Mouse (Mus musculus): ENCODE measurements around the gene Rps8. TPM values are rescaled to one million over a fixed set of nuclear protein-coding genes. Genes with fewer than 3 reads are reported as not detected.
"Not testable (repeated sequence)": the region's sequence is repeated elsewhere in the genome, so short reads cannot be mapped to it uniquely, and the experiment has no call there.

Rps8 gene
- 588 and 618 TPM in 2 replicates for polyA plus RNA-seq (2016; fragmentation: Nextera tagmentation; extraction: Ambion mirVana)

- peaks cover 17% of the 10 kb centered on the region; the same call in 1 of the 2 replicates for H3K4me1 ChIP-seq
- peak within 1 kb of the TSS; percentile 95 for H3K27ac ChIP-seq
- H3K9me3 ChIP-seq (replicated peaks) = no peaks in the 10 kb centered on the region
- peak within 1 kb of the TSS; percentile 93 for H3K4me2 ChIP-seq (replicated peaks)
- WGBS = under 1% methylated on average over 41 of the region's 52 CpGs
- peaks cover 47% of the 10 kb centered on the region for H3K36me3 ChIP-seq
- no peaks in the 10 kb centered on the region for H3K27me3 ChIP-seq
- H3K9ac ChIP-seq = peak within 1 kb of the TSS; percentile 97
- H3K4me3 ChIP-seq = peak within 1 kb of the TSS; percentile 95
- ATAC-seq (ENCODE audit: low FRiP score) = peak; percentile 93
These were observed at the start of gene Rps8 for GRCm38 (mm10) chr4:117155792-117156355. Gene Rps8 (minus strand): TSS chr4:117156243.

GRCm38 (mm10) chr4:117202992-117203354, 46.9 kb upstream of the Rps8 start:
- H3K27me3 ChIP-seq = no peaks in the 10 kb centered on the region
- no peak overlapping the region for H3K4me3 ChIP-seq
- H3K4me1 ChIP-seq = no peaks in the 10 kb centered on the region
- no peaks in the 10 kb centered on the region for H3K9me3 ChIP-seq (replicated peaks)
- 0 out of 2 replicates have a peak overlapping the region, but pooled peaks have one; percentile 64 for H3K27ac ChIP-seq
- ATAC-seq (ENCODE audit: low FRiP score) = no peak
- peak overlapping the region; percentile 42; the same call in 1 of the 2 replicates for H3K4me2 ChIP-seq (replicated peaks)
- no peak overlapping the region for H3K9ac ChIP-seq
- no peaks in the 10 kb centered on the region for H3K36me3 ChIP-seq
- WGBS = 66% methylated on average over 4 of the region's 4 CpGs

GRCm38 (mm10) chr4:117202046-117202991, 46.3 kb upstream of the Rps8 start:
- no peaks in the 10 kb centered on the region for H3K27me3 ChIP-seq
- peak overlapping the region; percentile 42 for H3K4me2 ChIP-seq (replicated peaks)
- no peaks in the 10 kb centered on the region for H3K4me1 ChIP-seq
- H3K36me3 ChIP-seq = no peaks in the 10 kb centered on the region
- peak overlapping the region; percentile 28 for H3K4me3 ChIP-seq
- H3K9me3 ChIP-seq (replicated peaks) = no peaks in the 10 kb centered on the region
- peak overlapping the region; percentile 51 for H3K9ac ChIP-seq
- WGBS = under 1% methylated on average over 25 of the region's 25 CpGs
- peak overlapping the region; percentile 64; the same call in 1 of the 2 replicates for H3K27ac ChIP-seq
- ATAC-seq (ENCODE audit: low FRiP score) = peak; percentile 76

GRCm38 (mm10) chr4:117191804-117192203, 35.8 kb upstream of the Rps8 start:
- no peak overlapping the region for H3K4me2 ChIP-seq (replicated peaks)
- no peaks in the 10 kb centered on the region for H3K9me3 ChIP-seq (replicated peaks)
- no peak overlapping the region for H3K9ac ChIP-seq
- H3K4me3 ChIP-seq = no peak overlapping the region
- 0 out of 2 replicates have a peak, but pooled peaks cover 2% of the 10 kb centered on the region for H3K4me1 ChIP-seq
- WGBS = 94% methylated on average over 14 of the region's 14 CpGs
- H3K27ac ChIP-seq = no peak overlapping the region
- no peaks in the 10 kb centered on the region for H3K27me3 ChIP-seq
- H3K36me3 ChIP-seq = no peaks in the 10 kb centered on the region
- ATAC-seq (ENCODE audit: low FRiP score) = no peak

- peak overlapping the region; percentile 79; the same call in 1 of the 2 replicates for H3K27ac ChIP-seq
- H3K4me1 ChIP-seq = 0 out of 2 replicates have a peak, but pooled peaks cover 2% of the 10 kb centered on the region
- H3K27me3 ChIP-seq = no peaks in the 10 kb centered on the region
- no peak for ATAC-seq (ENCODE audit: low FRiP score)
- H3K4me2 ChIP-seq (replicated peaks) = no peak overlapping the region
- H3K4me3 ChIP-seq = no peak overlapping the region
- H3K36me3 ChIP-seq = no peaks in the 10 kb centered on the region
- no peak overlapping the region for H3K9ac ChIP-seq
- no peaks in the 10 kb centered on the region for H3K9me3 ChIP-seq (replicated peaks)
- WGBS = 75% methylated on average over 7 of the region's 7 CpGs
These were observed 34.6 kb upstream of the Rps8 start for GRCm38 (mm10) chr4:117190660-117191059.

- Histone ChIP-seq H3K4me3 (peak overlapping the region; percentile 23), H3K9ac (peak overlapping the region; percentile 55), H3K4me1 (0 out of 2 replicates have a peak, but pooled peaks cover 2% of the 10 kb centered on the region), H3K36me3 (no peaks in the 10 kb centered on the region), H3K9me3 (replicated peaks) (no peaks in the 10 kb centered on the region), H3K27me3 (no peaks in the 10 kb centered on the region), H3K27ac (peak overlapping the region; percentile 79), H3K4me2 (replicated peaks) (peak overlapping the region; percentile 37)
- peak; percentile 87 for ATAC-seq (ENCODE audit: low FRiP score)
- under 1% methylated on average over 9 of the region's 9 CpGs for WGBS
These were observed 34.0 kb upstream of the Rps8 start for GRCm38 (mm10) chr4:117189856-117190543.

GRCm38 (mm10) chr4:117189382-117189855, 33.4 kb upstream of the Rps8 start:
- no peaks in the 10 kb centered on the region for H3K36me3 ChIP-seq
- peak overlapping the region; percentile 79 for H3K27ac ChIP-seq
- no peaks in the 10 kb centered on the region for H3K9me3 ChIP-seq (replicated peaks)
- H3K4me1 ChIP-seq = 0 out of 2 replicates have a peak, but pooled peaks cover 2% of the 10 kb centered on the region
- ATAC-seq (ENCODE audit: low FRiP score) = peak; percentile 65
- WGBS = 3% methylated on average over 16 of the region's 16 CpGs
- H3K27me3 ChIP-seq = no peaks in the 10 kb centered on the region
- H3K9ac ChIP-seq = peak overlapping the region; percentile 55
- peak overlapping the region; percentile 23 for H3K4me3 ChIP-seq
- H3K4me2 ChIP-seq (replicated peaks) = peak overlapping the region; percentile 37

GRCm38 (mm10) chr4:117188969-117189368, 32.9 kb upstream of the Rps8 start:
- Histone ChIP-seq H3K4me1 (0 out of 2 replicates have a peak, but pooled peaks cover 2% of the 10 kb centered on the region), H3K27ac (peak overlapping the region; percentile 23; the same call in 1 of the 2 replicates), H3K36me3 (no peaks in the 10 kb centered on the region), H3K4me3 (peak overlapping the region; percentile 23), H3K9me3 (replicated peaks) (no peaks in the 10 kb centered on the region), H3K4me2 (replicated peaks) (peak overlapping the region; percentile 37), H3K27me3 (no peaks in the 10 kb centered on the region), H3K9ac (no peak overlapping the region)
- peak; percentile 24; the same call in 1 of the 2 replicates for ATAC-seq (ENCODE audit: low FRiP score)
- WGBS = 61% methylated on average over 3 of the region's 3 CpGs

GRCm38 (mm10) chr4:117182759-117183096, 26.7 kb upstream of the Rps8 start:
- Histone ChIP-seq H3K4me3 (peak overlapping the region; percentile 59), H3K36me3 (peaks cover 21% of the 10 kb centered on the region), H3K9ac (peak overlapping the region; percentile 60), H3K27ac (peak overlapping the region; percentile 60; the same call in 1 of the 2 replicates), H3K4me2 (replicated peaks) (peak overlapping the region; percentile 75), H3K4me1 (peaks cover 14% of the 10 kb centered on the region)
- H3K27me3 ChIP-seq; H3K9me3 ChIP-seq (replicated peaks): not testable (repeated sequence)
- peak; percentile 68 for ATAC-seq (ENCODE audit: low FRiP score)
- WGBS = 11% methylated on average over 9 of the region's 9 CpGs

- peak within 1 kb of the TSS; percentile 60; the same call in 1 of the 2 replicates for H3K27ac ChIP-seq
- peaks cover 14% of the 10 kb centered on the region for H3K4me1 ChIP-seq
These were observed 26.1 kb upstream of the Rps8 start, which contains the start of gene Kif2c for GRCm38 (mm10) chr4:117181863-117182758. Gene Kif2c (minus strand): TSS chr4:117182639.

GRCm38 (mm10) chr4:117169936-117170335, 13.9 kb upstream of the Rps8 start:
- Histone ChIP-seq H3K36me3 (peaks cover 88% of the 10 kb centered on the region), H3K27ac (no peak overlapping the region), H3K27me3 (no peaks in the 10 kb centered on the region), H3K4me1 (no peaks in the 10 kb centered on the region), H3K9ac (no peak overlapping the region), H3K4me3 (no peak overlapping the region), H3K4me2 (replicated peaks) (no peak overlapping the region), H3K9me3 (replicated peaks) (no peaks in the 10 kb centered on the region)
- WGBS = 92% methylated on average over 5 of the region's 5 CpGs
- no peak for ATAC-seq (ENCODE audit: low FRiP score)

More at GRCm38 (mm10) chr4:117181863-117182758, 26.1 kb upstream of the Rps8 start, which contains the start of gene Kif2c:
- peak; percentile 98 for ATAC-seq (ENCODE audit: low FRiP score)
- Histone ChIP-seq H3K9ac (peak within 1 kb of the TSS; percentile 60), H3K36me3 (peaks cover 27% of the 10 kb centered on the region), H3K4me2 (replicated peaks) (peak within 1 kb of the TSS; percentile 75), H3K4me3 (peak within 1 kb of the TSS; percentile 59), H3K9me3 (replicated peaks) (no peaks in the 10 kb centered on the region), H3K27me3 (no peaks in the 10 kb centered on the region)
- 2% methylated on average over 42 of the region's 42 CpGs for WGBS
